Mouse (Mus musculus): ENCODE results near the gene Enox1. TPM values are rescaled to one million over a fixed set of nuclear protein-coding genes. Genes with fewer than 3 reads are reported as not detected.

Enox1 gene
- total and polyA plus RNA-seq, 3 experiments: not detected

DNA sequence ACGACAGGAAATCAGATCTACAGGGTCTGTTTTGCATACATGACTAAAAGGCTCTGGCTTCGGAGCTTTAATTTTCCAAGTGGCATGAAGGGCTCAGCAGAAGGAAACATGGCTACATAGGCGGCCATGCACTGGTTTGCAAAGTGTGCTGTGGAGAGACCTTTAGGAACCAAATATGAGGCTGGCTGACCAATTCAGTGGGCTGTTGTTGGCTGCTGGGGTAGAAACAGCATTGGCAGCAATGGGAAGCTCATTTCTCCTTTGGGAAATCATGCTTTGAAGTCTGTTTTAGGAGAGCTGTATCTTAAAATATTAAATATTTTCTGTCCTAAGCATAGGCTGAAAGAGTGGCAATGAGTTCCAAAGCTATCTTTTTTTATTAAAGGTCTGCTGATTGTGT, 98.6 kb downstream of the Enox1 start:
- H3K36me3 ChIP-seq (replicated peaks in 1 of 2; ENCODE audit: control insufficient read depth in 1 of 2, insufficient read depth in 1 of 2, low read length in 1 of 2): no peaks in the 10 kb centered on the region
- in situ Hi-C loops (cut with MboI; ENCODE audit: low pct_ligation_motif_present, low pct_unique_long_range_greater_than_20kb, low sequenced_read_pairs): no loop called here
- TF ChIP-seq ZC3H11A (IDR thresholded peaks at IDR 0.05; ENCODE audit: low read depth, low read length) (no peak), ZKSCAN1 (IDR thresholded peaks at IDR 0.05; ENCODE audit: borderline replicate concordance, low read depth, low read length) (no peak), TBP (conservative IDR thresholded peaks at IDR 0.05; ENCODE audit: low read depth, low read length) (no peak), EP300 (IDR thresholded peaks at IDR 0.05; ENCODE audit: low read length) (no peak), UBTF (IDR thresholded peaks at IDR 0.05; ENCODE audit: low read depth, low read length) (no peak), JUND (conservative IDR thresholded peaks at IDR 0.05; ENCODE audit: low read depth, low read length) (no peak), ETS1 (conservative IDR thresholded peaks at IDR 0.05; ENCODE audit: low read depth, low read length) (no peak), NRF1 (IDR thresholded peaks at IDR 0.05; ENCODE audit: low read depth, low read length) (no peak), MXI1 (IDR thresholded peaks at IDR 0.05; ENCODE audit: low read depth, low read length) (no peak), ZMIZ1 (IDR thresholded peaks at IDR 0.05; ENCODE audit: low read depth, low read length) (no peak), ZNF384 (IDR thresholded peaks at IDR 0.05; ENCODE audit: low read depth, low read length) (no peak), MAZ (IDR thresholded peaks at IDR 0.05; ENCODE audit: low read depth, low read length) (no peak), TCF12 (IDR thresholded peaks at IDR 0.05; ENCODE audit: low read depth, low read length) (no peak), RAD21 (IDR thresholded peaks at IDR 0.05; ENCODE audit: low read depth, low read length) (no peak), BHLHE40 (IDR thresholded peaks at IDR 0.05; ENCODE audit: low read depth, low read length) (no peak), HCFC1 (IDR thresholded peaks at IDR 0.05; ENCODE audit: low read depth, low read length) (no peak), MAX (IDR thresholded peaks at IDR 0.05; ENCODE audit: low read length) (no peak), IRF4 (IDR thresholded peaks at IDR 0.05; ENCODE audit: low read depth, low read length) (no peak)
- H3K4me2 ChIP-seq (ENCODE audit: insufficient read depth, low read depth, poor library complexity, severe bottlenecking): no peak overlapping the region
- H3K27me3 ChIP-seq (replicated peaks): no peaks in the 10 kb centered on the region
- H3K27ac ChIP-seq (ENCODE audit: insufficient read depth, low read depth): no peak overlapping the region
- DNase-seq (ENCODE audit: extremely low read depth): no peak
- no peaks in the 10 kb centered on the region for H3K79me2 ChIP-seq (replicated peaks; ENCODE audit: control insufficient read depth, extremely low read depth, insufficient read depth, poor library complexity, severe bottlenecking)
- peaks cover 72% of the 10 kb centered on the region for H3K9me3 ChIP-seq (replicated peaks; ENCODE audit: low read length)
- dilution Hi-C loops (cut with MboI; ENCODE audit: extremely low pct_ligation_motif_present, extremely low pct_unique_long_range_greater_than_20kb, low sequenced_read_pairs): no loop called here
- no peaks in the 10 kb centered on the region for H3K4me1 ChIP-seq (ENCODE audit: control insufficient read depth in 1 of 2, insufficient read depth in 2 of 2)
- no peak overlapping the region for H3K4me3 ChIP-seq (replicated peaks in 1 of 3; ENCODE audit: low read depth in 2 of 3, low read length in 2 of 3, poor library complexity in 1 of 3)
- H3K9ac ChIP-seq (ENCODE audit: insufficient read depth, low read depth): no peak overlapping the region

GRCm38 (mm10) chr14:77255711-77256110, 99.1 kb downstream of the Enox1 start:
- dilution Hi-C loops (cut with MboI; ENCODE audit: extremely low pct_ligation_motif_present, extremely low pct_unique_long_range_greater_than_20kb, low sequenced_read_pairs) (no loop called here), in situ Hi-C loops (cut with MboI; ENCODE audit: low pct_ligation_motif_present, low pct_unique_long_range_greater_than_20kb, low sequenced_read_pairs) (no loop called here)
- H3K9me3 ChIP-seq (replicated peaks; ENCODE audit: low read length): peaks cover 71% of the 10 kb centered on the region

More at GRCm38 (mm10) chr14:77255711-77256110, 99.1 kb downstream of the Enox1 start:
- Histone ChIP-seq H3K36me3 (replicated peaks in 1 of 2; ENCODE audit: control insufficient read depth in 1 of 2, insufficient read depth in 1 of 2, low read length in 1 of 2) (no peaks in the 10 kb centered on the region), H3K4me3 (replicated peaks in 1 of 3; ENCODE audit: low read depth in 2 of 3, low read length in 2 of 3, poor library complexity in 1 of 3) (no peak overlapping the region), H3K79me2 (replicated peaks; ENCODE audit: control insufficient read depth, extremely low read depth, insufficient read depth, poor library complexity, severe bottlenecking) (no peaks in the 10 kb centered on the region), H3K4me1 (ENCODE audit: control insufficient read depth in 1 of 2, insufficient read depth in 2 of 2) (no peaks in the 10 kb centered on the region), H3K9ac (ENCODE audit: insufficient read depth, low read depth) (no peak overlapping the region), H3K4me2 (ENCODE audit: insufficient read depth, low read depth, poor library complexity, severe bottlenecking) (no peak overlapping the region), H3K27ac (ENCODE audit: insufficient read depth, low read depth) (no peak overlapping the region), H3K27me3 (replicated peaks) (no peaks in the 10 kb centered on the region)
- TF ChIP-seq POLR2AphosphoS2 (IDR thresholded peaks at IDR 0.05; ENCODE audit: low read depth, low read length) (no peak), JUND (conservative IDR thresholded peaks at IDR 0.05; ENCODE audit: low read depth, low read length) (no peak), E2F4 (IDR thresholded peaks at IDR 0.05; ENCODE audit: insufficient replicate concordance, low read depth, low read length) (no peak), SIN3A (IDR thresholded peaks at IDR 0.05; ENCODE audit: low read length) (no peak), NRF1 (IDR thresholded peaks at IDR 0.05; ENCODE audit: low read depth, low read length) (no peak), POLR2A (IDR thresholded peaks at IDR 0.05; ENCODE audit: low read depth, low read length) (no peak), ZC3H11A (IDR thresholded peaks at IDR 0.05; ENCODE audit: low read depth, low read length) (no peak), MAZ (IDR thresholded peaks at IDR 0.05; ENCODE audit: low read depth, low read length) (no peak), ETS1 (conservative IDR thresholded peaks at IDR 0.05; ENCODE audit: low read depth, low read length) (no peak), CHD1 (IDR thresholded peaks at IDR 0.05; ENCODE audit: low read depth, low read length) (no peak), MYC (IDR thresholded peaks at IDR 0.05; ENCODE audit: low read depth, low read length) (no peak)
- no peak for DNase-seq (ENCODE audit: extremely low read depth)
